Mouse (Mus musculus): ENCODE results near the gene Ints1. TPM values are rescaled to one million over a fixed set of nuclear protein-coding genes. Genes with fewer than 3 reads are reported as not detected.
A peak's percentile ranks its signal among the peaks of the same experiment; 100 is the strongest.

Gene Ints1
- polyA plus RNA-seq, 1 experiment from 2014 or later, result 21.9 TPM

DNA sequence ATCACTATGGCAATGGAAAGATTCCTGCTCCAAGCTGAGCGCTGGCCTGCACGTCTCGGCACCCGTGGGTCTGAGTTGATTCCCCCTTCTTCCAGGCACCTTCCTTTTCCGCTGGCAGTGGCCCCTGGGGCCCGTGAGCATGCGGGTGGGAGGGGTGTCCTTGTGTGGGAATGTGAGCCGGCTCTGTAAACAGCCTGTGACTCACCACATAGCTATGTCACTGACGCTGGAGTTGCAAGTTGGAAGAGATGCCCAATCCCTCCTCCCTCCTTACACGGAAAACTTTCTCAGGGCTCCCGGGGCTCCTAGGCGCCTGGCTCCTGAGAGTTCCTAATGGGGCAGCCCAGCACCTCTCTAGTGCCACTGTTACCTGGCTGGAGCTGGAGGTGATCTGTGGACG, 21.4 kb upstream of the Ints1 start:
- peaks cover 51% of the 10 kb centered on the region for H3K4me1 ChIP-seq (replicated peaks; ENCODE audit: control insufficient read depth, insufficient read depth, low read length)

GRCm38 (mm10) chr5:139796001-139796620, 20.6 kb upstream of the Ints1 start:
- peak overlapping the region; percentile 63 for H3K9ac ChIP-seq (ENCODE audit: low read length)
- H3K4me2 ChIP-seq (ENCODE audit: low read depth, low read length), result no peak overlapping the region
- peaks cover 12% of the 10 kb centered on the region for H3K36me3 ChIP-seq (ENCODE audit: control insufficient read depth, insufficient read depth, low read length)
- no peaks in the 10 kb centered on the region for H3K27me3 ChIP-seq (ENCODE audit: control insufficient read depth, insufficient read depth, low read depth, low read length)
- no peak overlapping the region for H3K4me3 ChIP-seq (ENCODE audit: low read length)
- WGBS, result 64% methylated on average over 9 of the region's 9 CpGs
- peaks cover 52% of the 10 kb centered on the region for H3K4me1 ChIP-seq (replicated peaks; ENCODE audit: control insufficient read depth, insufficient read depth, low read length)
- no peak for ATAC-seq (ENCODE audit: low read depth)
- H3K27ac ChIP-seq (ENCODE audit: low read length), result peak overlapping the region; percentile 83; the same call in 1 of the 2 replicates
- no peaks in the 10 kb centered on the region for H3K9me3 ChIP-seq (ENCODE audit: control insufficient read depth, low read length)

More for the DNA sequence above, 21.4 kb upstream of the Ints1 start:
- peak overlapping the region; percentile 63 for H3K9ac ChIP-seq (ENCODE audit: low read length)
- H3K4me2 ChIP-seq (ENCODE audit: low read depth, low read length), result peak overlapping the region; percentile 52
- peak overlapping the region; percentile 87 for H3K27ac ChIP-seq (ENCODE audit: low read length)
- ATAC-seq (ENCODE audit: low read depth), result peak; percentile 82
- WGBS, result 3% methylated on average over 13 of the region's 13 CpGs
- peaks cover 12% of the 10 kb centered on the region for H3K36me3 ChIP-seq (ENCODE audit: control insufficient read depth, insufficient read depth, low read length)
- H3K4me3 ChIP-seq (ENCODE audit: low read length), result peak overlapping the region; percentile 17
- no peaks in the 10 kb centered on the region for H3K9me3 ChIP-seq (ENCODE audit: control insufficient read depth, low read length)
- no peaks in the 10 kb centered on the region for H3K27me3 ChIP-seq (ENCODE audit: control insufficient read depth, insufficient read depth, low read depth, low read length)

GRCm38 (mm10) chr5:139794938-139795337, 19.5 kb upstream of the Ints1 start:
- Histone ChIP-seq H3K4me3 (ENCODE audit: low read length) (no peak overlapping the region), H3K9ac (ENCODE audit: low read length) (no peak overlapping the region), H3K4me2 (ENCODE audit: low read depth, low read length) (no peak overlapping the region), H3K36me3 (ENCODE audit: control insufficient read depth, insufficient read depth, low read length) (peaks cover under 1% of the 10 kb centered on the region; the same call in 1 of the 2 replicates), H3K27me3 (ENCODE audit: control insufficient read depth, insufficient read depth, low read depth, low read length) (no peaks in the 10 kb centered on the region), H3K27ac (ENCODE audit: low read length) (no peak overlapping the region), H3K9me3 (ENCODE audit: control insufficient read depth, low read length) (no peaks in the 10 kb centered on the region), H3K4me1 (replicated peaks; ENCODE audit: control insufficient read depth, insufficient read depth, low read length) (peaks cover 52% of the 10 kb centered on the region)
- 56% methylated on average over 10 of the region's 10 CpGs for WGBS
- ATAC-seq (ENCODE audit: low read depth), result no peak

GRCm38 (mm10) chr5:139794137-139794536, 18.7 kb upstream of the Ints1 start:
- no peaks in the 10 kb centered on the region for H3K9me3 ChIP-seq (ENCODE audit: control insufficient read depth, low read length)
- H3K4me2 ChIP-seq (ENCODE audit: low read depth, low read length), result peak overlapping the region; percentile 97; the same call in 1 of the 2 replicates
- H3K4me3 ChIP-seq (ENCODE audit: low read length), result peak overlapping the region; percentile 24; the same call in 1 of the 2 replicates
- no peaks in the 10 kb centered on the region for H3K27me3 ChIP-seq (ENCODE audit: control insufficient read depth, insufficient read depth, low read depth, low read length)
- H3K9ac ChIP-seq (ENCODE audit: low read length), result 0 out of 2 replicates have a peak overlapping the region, but pooled peaks have one; percentile 32
- ATAC-seq (ENCODE audit: low read depth), result no peak
- peaks cover 52% of the 10 kb centered on the region for H3K4me1 ChIP-seq (replicated peaks; ENCODE audit: control insufficient read depth, insufficient read depth, low read length)
- 62% methylated on average over 5 of the region's 5 CpGs for WGBS
- peak overlapping the region; percentile 75; the same call in 1 of the 2 replicates for H3K27ac ChIP-seq (ENCODE audit: low read length)
- H3K36me3 ChIP-seq (ENCODE audit: control insufficient read depth, insufficient read depth, low read length), result no peaks in the 10 kb centered on the region

- no peaks in the 10 kb centered on the region for H3K36me3 ChIP-seq (ENCODE audit: control insufficient read depth, insufficient read depth, low read length)
- 27% methylated on average over 11 of the region's 11 CpGs for WGBS
Observed at GRCm38 (mm10) chr5:139793338-139794089, 18.0 kb upstream of the Ints1 start.

GRCm38 (mm10) chr5:139792966-139793337, 17.5 kb upstream of the Ints1 start:
- Histone ChIP-seq H3K4me2 (ENCODE audit: low read depth, low read length) (peak overlapping the region; percentile 97), H3K27ac (ENCODE audit: low read length) (peak overlapping the region; percentile 82), H3K27me3 (ENCODE audit: control insufficient read depth, insufficient read depth, low read depth, low read length) (no peaks in the 10 kb centered on the region), H3K4me1 (replicated peaks; ENCODE audit: control insufficient read depth, insufficient read depth, low read length) (peaks cover 44% of the 10 kb centered on the region), H3K9ac (ENCODE audit: low read length) (peak overlapping the region; percentile 49), H3K4me3 (ENCODE audit: low read length) (peak overlapping the region; percentile 24), H3K36me3 (ENCODE audit: control insufficient read depth, insufficient read depth, low read length) (no peaks in the 10 kb centered on the region), H3K9me3 (ENCODE audit: control insufficient read depth, low read length) (no peaks in the 10 kb centered on the region)
- 22% methylated on average over 3 of the region's 3 CpGs for WGBS
- ATAC-seq (ENCODE audit: low read depth), result no peak

More at GRCm38 (mm10) chr5:139793338-139794089, 18.0 kb upstream of the Ints1 start:
- Histone ChIP-seq H3K27ac (ENCODE audit: low read length) (peak overlapping the region; percentile 82), H3K9ac (ENCODE audit: low read length) (peak overlapping the region; percentile 49), H3K4me2 (ENCODE audit: low read depth, low read length) (peak overlapping the region; percentile 97), H3K27me3 (ENCODE audit: control insufficient read depth, insufficient read depth, low read depth, low read length) (no peaks in the 10 kb centered on the region), H3K4me3 (ENCODE audit: low read length) (peak overlapping the region; percentile 24), H3K9me3 (ENCODE audit: control insufficient read depth, low read length) (no peaks in the 10 kb centered on the region), H3K4me1 (replicated peaks; ENCODE audit: control insufficient read depth, insufficient read depth, low read length) (peaks cover 50% of the 10 kb centered on the region)
- ATAC-seq (ENCODE audit: low read depth), result no peak

DNA sequence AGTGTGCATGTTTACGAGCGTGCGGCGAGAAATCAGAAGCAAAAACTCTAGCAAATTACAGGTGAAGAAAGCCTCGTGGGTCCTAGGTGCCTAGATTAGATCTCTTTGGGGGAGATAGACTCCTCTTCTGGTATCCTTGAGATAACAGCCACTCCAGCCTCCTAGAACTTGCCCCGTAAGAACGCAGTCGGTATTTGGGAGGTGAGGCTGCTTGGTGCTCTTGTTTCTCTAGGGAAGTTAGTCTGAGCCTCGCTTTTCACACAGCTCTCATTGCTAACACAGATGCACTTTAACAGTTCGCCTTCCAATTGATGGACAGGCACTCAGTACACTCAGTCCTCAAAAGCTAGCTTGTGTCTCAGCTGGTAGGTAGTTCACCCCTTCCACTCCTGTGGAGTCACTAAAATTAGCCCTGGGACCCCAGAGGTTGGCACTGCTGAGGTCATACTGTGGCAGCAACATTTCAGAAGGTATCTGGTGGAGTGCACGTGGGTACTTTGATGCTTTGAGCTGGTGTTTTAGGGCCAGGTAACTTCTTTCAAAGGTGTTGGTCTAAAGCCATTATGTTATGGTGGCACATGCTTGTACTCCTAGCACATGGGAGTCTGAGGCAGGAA, 16.8 kb upstream of the Ints1 start:
- H3K4me3 ChIP-seq (ENCODE audit: low read length), result peak overlapping the region; percentile 84
- H3K9me3 ChIP-seq (ENCODE audit: control insufficient read depth, low read length), result no peaks in the 10 kb centered on the region
- peaks cover 37% of the 10 kb centered on the region for H3K4me1 ChIP-seq (replicated peaks; ENCODE audit: control insufficient read depth, insufficient read depth, low read length)
- H3K27ac ChIP-seq (ENCODE audit: low read length), result no peak overlapping the region
- WGBS, result 13% methylated on average over 11 of the region's 11 CpGs
- H3K4me2 ChIP-seq (ENCODE audit: low read depth, low read length), result peak overlapping the region; percentile 97
- H3K36me3 ChIP-seq (ENCODE audit: control insufficient read depth, insufficient read depth, low read length), result no peaks in the 10 kb centered on the region
- no peaks in the 10 kb centered on the region for H3K27me3 ChIP-seq (ENCODE audit: control insufficient read depth, insufficient read depth, low read depth, low read length)
- peak overlapping the region; percentile 79 for H3K9ac ChIP-seq (ENCODE audit: low read length)
- no peak for ATAC-seq (ENCODE audit: low read depth)

GRCm38 (mm10) chr5:139791227-139792158, 16.0 kb upstream of the Ints1 start, which contains the start of gene Mafk:
Gene Mafk, plus strand, starts transcription at chr5:139791513.
- ATAC-seq (ENCODE audit: low read depth), result peak; percentile 88
- Histone ChIP-seq H3K36me3 (ENCODE audit: control insufficient read depth, insufficient read depth, low read length) (no peaks in the 10 kb centered on the region), H3K4me2 (ENCODE audit: low read depth, low read length) (peak within 1 kb of the TSS; percentile 97), H3K4me1 (replicated peaks; ENCODE audit: control insufficient read depth, insufficient read depth, low read length) (peaks cover 30% of the 10 kb centered on the region), H3K27ac (ENCODE audit: low read length) (peak within 1 kb of the TSS; percentile 62), H3K4me3 (ENCODE audit: low read length) (peak within 1 kb of the TSS; percentile 84), H3K27me3 (ENCODE audit: control insufficient read depth, insufficient read depth, low read depth, low read length) (no peaks in the 10 kb centered on the region), H3K9ac (ENCODE audit: low read length) (peak within 1 kb of the TSS; percentile 79), H3K9me3 (ENCODE audit: control insufficient read depth, low read length) (no peaks in the 10 kb centered on the region)
- WGBS, result under 1% methylated on average over 92 of the region's 92 CpGs

Measured in lung, embryonic 16.5 days (tissue).